Mouse (Mus musculus): ENCODE measurements around the gene Ints12.

DNA sequence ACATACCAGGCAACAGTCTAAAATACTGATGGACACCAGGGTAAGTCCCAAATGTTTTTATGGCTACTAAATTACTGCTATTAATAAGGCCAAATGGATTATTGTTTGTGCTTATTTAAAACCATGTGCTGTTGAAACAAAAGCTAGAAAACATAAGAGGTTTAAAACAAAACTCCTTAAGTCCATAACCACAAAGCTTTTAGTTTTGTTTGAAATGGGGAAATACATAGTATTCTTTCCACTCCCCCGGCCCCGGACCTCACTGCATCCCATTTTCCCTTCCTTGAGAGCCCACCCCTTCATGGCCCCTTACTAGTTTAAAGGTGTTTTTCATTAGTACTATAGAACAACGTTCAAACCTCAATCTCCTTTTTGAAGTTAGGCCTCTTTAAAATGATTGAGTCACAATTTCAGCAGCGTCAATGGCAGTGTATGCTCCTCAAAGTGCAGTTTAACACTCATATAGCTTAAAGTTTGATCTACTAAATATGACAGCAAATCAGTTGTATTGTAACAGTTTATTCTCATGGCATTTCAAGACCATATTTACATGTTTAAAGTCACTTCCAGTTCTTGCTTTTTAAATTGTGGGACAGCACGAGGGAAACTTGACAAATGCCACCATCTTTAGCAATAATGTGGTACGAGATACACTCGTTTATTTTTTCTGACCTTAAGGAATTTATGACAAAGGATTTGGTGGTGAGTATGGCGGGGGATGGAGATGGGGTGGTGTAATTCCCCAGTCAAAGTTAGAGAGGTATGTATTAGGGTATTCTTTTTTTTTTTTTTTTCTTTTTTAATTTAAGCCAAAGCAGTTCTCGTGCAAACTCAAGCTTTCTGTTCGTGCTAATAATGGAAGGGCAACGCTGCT is 1.2 kb upstream of the Ints12 start:
- no peak for TF ChIP-seq POLR2A (IDR thresholded peaks at IDR 0.05; ENCODE audit: borderline replicate concordance, extremely low read depth, low read depth, low read length)
- no peak for TF ChIP-seq CTCF (IDR thresholded peaks at IDR 0.05; ENCODE audit: insufficient read depth, low read length)

Data from lung, adult 2 months (tissue).